Mouse (Mus musculus): ENCODE results near the gene Gapt. TPM values are rescaled to one million over a fixed set of nuclear protein-coding genes. Genes with fewer than 3 reads are reported as not detected.
"Not testable (repeated sequence)": the region's sequence is repeated elsewhere in the genome, so short reads cannot be mapped to it uniquely, and the experiment has no call there.

The Gapt gene
- polyA plus RNA-seq, 1 experiment from 2014 or later, result not detected

GRCm38 (mm10) chr13:110392631-110393030 is 35.6 kb upstream of the Gapt start:
- no peak for ATAC-seq (replicated peaks)
- Histone ChIP-seq H3K4me2 (replicated peaks) (no peak overlapping the region), H3K27me3 (no peaks in the 10 kb centered on the region), H3K36me3 (peaks cover 1% of the 10 kb centered on the region), H3K27ac (replicated peaks) (no peak overlapping the region), H3K9ac (replicated peaks) (no peak overlapping the region), H3K4me3 (no peak overlapping the region), H3K4me1 (peaks cover 7% of the 10 kb centered on the region), H3K9me3 (0 out of 2 replicates have a peak, but pooled peaks cover 9% of the 10 kb centered on the region)
- WGBS, result 49% methylated on average over 3 of the region's 3 CpGs

- Histone ChIP-seq H3K4me2 (replicated peaks) (no peak overlapping the region), H3K4me1 (peaks cover 6% of the 10 kb centered on the region), H3K27me3 (no peaks in the 10 kb centered on the region), H3K36me3 (no peaks in the 10 kb centered on the region), H3K9ac (replicated peaks) (no peak overlapping the region), H3K4me3 (no peak overlapping the region), H3K27ac (replicated peaks) (no peak overlapping the region), H3K9me3 (0 out of 2 replicates have a peak, but pooled peaks cover 9% of the 10 kb centered on the region)
- ATAC-seq (replicated peaks), result no peak
- 20% methylated on average over 8 of the region's 8 CpGs for WGBS
Measured at GRCm38 (mm10) chr13:110392210-110392609, 35.2 kb upstream of the Gapt start.

- H3K4me1 ChIP-seq, result no peaks in the 10 kb centered on the region
- H3K36me3 ChIP-seq, result no peaks in the 10 kb centered on the region
- 72% methylated on average over 6 of the region's 6 CpGs for WGBS
- H3K27ac ChIP-seq (replicated peaks), result no peak overlapping the region
- H3K4me2 ChIP-seq (replicated peaks), result no peak overlapping the region
- H3K27me3 ChIP-seq, result no peaks in the 10 kb centered on the region
- ATAC-seq (replicated peaks), result no peak
- 0 out of 2 replicates have a peak, but pooled peaks cover 9% of the 10 kb centered on the region for H3K9me3 ChIP-seq
- no peak overlapping the region for H3K4me3 ChIP-seq
- H3K9ac ChIP-seq (replicated peaks), result no peak overlapping the region
Measured at GRCm38 (mm10) chr13:110384514-110384913, 27.5 kb upstream of the Gapt start.

GRCm38 (mm10) chr13:110382447-110382901 is 25.5 kb upstream of the Gapt start:
- Histone ChIP-seq H3K27me3 (no peaks in the 10 kb centered on the region), H3K36me3 (no peaks in the 10 kb centered on the region), H3K9ac (replicated peaks) (no peak overlapping the region), H3K9me3 (no peaks in the 10 kb centered on the region), H3K4me3 (no peak overlapping the region), H3K4me2 (replicated peaks) (no peak overlapping the region), H3K27ac (replicated peaks) (no peak overlapping the region), H3K4me1 (no peaks in the 10 kb centered on the region)
- WGBS, result 18% methylated on average over 5 of the region's 5 CpGs
- peak; percentile 71; the same call in 1 of the 2 replicates for ATAC-seq (replicated peaks)

GRCm38 (mm10) chr13:110369673-110370072 is 12.7 kb upstream of the Gapt start:
- Histone ChIP-seq H3K27me3 (no peaks in the 10 kb centered on the region), H3K27ac (replicated peaks) (no peak overlapping the region), H3K4me2 (replicated peaks) (no peak overlapping the region), H3K4me1 (no peaks in the 10 kb centered on the region), H3K9ac (replicated peaks) (no peak overlapping the region), H3K9me3 (no peaks in the 10 kb centered on the region), H3K36me3 (no peaks in the 10 kb centered on the region), H3K4me3 (no peak overlapping the region)
- ATAC-seq (replicated peaks), result 0 out of 2 replicates have a peak, but pooled peaks have one; percentile 9
- 100% methylated on average over 1 of the region's 1 CpGs for WGBS

GRCm38 (mm10) chr13:110368556-110369040 is 11.6 kb upstream of the Gapt start:
- not testable (repeated sequence) for H3K27ac ChIP-seq (replicated peaks); H3K36me3 ChIP-seq; H3K27me3 ChIP-seq; H3K4me3 ChIP-seq; H3K9me3 ChIP-seq; H3K9ac ChIP-seq (replicated peaks); H3K4me1 ChIP-seq; H3K4me2 ChIP-seq (replicated peaks)
- ATAC-seq (replicated peaks), result peak; percentile 75
- WGBS, result 58% methylated on average over 6 of the region's 6 CpGs

GRCm38 (mm10) chr13:110367961-110368555 is 11.1 kb upstream of the Gapt start:
- peak; percentile 46; the same call in 1 of the 2 replicates for ATAC-seq (replicated peaks)

GRCm38 (mm10) chr13:110366477-110366876 is 9.5 kb upstream of the Gapt start:
- H3K27me3 ChIP-seq, result no peaks in the 10 kb centered on the region
- no peak overlapping the region for H3K4me2 ChIP-seq (replicated peaks)
- H3K36me3 ChIP-seq, result no peaks in the 10 kb centered on the region
- H3K9me3 ChIP-seq, result no peaks in the 10 kb centered on the region
- no peak overlapping the region for H3K4me3 ChIP-seq
- no peak overlapping the region for H3K27ac ChIP-seq (replicated peaks)
- H3K4me1 ChIP-seq, result no peaks in the 10 kb centered on the region
- no peak overlapping the region for H3K9ac ChIP-seq (replicated peaks)
- 94% methylated on average over 3 of the region's 3 CpGs for WGBS
- ATAC-seq (replicated peaks), result no peak

More at GRCm38 (mm10) chr13:110367961-110368555, 11.1 kb upstream of the Gapt start:
- H3K4me1 ChIP-seq, result no peaks in the 10 kb centered on the region
- H3K4me3 ChIP-seq, result no peak overlapping the region
- no peak overlapping the region for H3K4me2 ChIP-seq (replicated peaks)
- no peak overlapping the region for H3K9ac ChIP-seq (replicated peaks)
- 94% methylated on average over 3 of the region's 3 CpGs for WGBS
- H3K27ac ChIP-seq (replicated peaks), result no peak overlapping the region
- no peaks in the 10 kb centered on the region for H3K36me3 ChIP-seq
- no peaks in the 10 kb centered on the region for H3K27me3 ChIP-seq
- H3K9me3 ChIP-seq, result no peaks in the 10 kb centered on the region

GRCm38 (mm10) chr13:110363722-110364121 is 6.7 kb upstream of the Gapt start:
- H3K27ac ChIP-seq (replicated peaks), result no peak overlapping the region
- H3K4me2 ChIP-seq (replicated peaks), result no peak overlapping the region
- no peaks in the 10 kb centered on the region for H3K4me1 ChIP-seq
- ATAC-seq (replicated peaks), result no peak
- H3K9ac ChIP-seq (replicated peaks), result no peak overlapping the region
- H3K27me3 ChIP-seq, result no peaks in the 10 kb centered on the region
- H3K4me3 ChIP-seq, result no peak overlapping the region
- H3K9me3 ChIP-seq, result no peaks in the 10 kb centered on the region
- H3K36me3 ChIP-seq, result no peaks in the 10 kb centered on the region
- 85% methylated on average over 6 of the region's 6 CpGs for WGBS

GRCm38 (mm10) chr13:110351051-110351450 is 5.9 kb downstream of the Gapt start:
- H3K4me3 ChIP-seq, result no peak overlapping the region
- no peaks in the 10 kb centered on the region for H3K36me3 ChIP-seq
- whole genome bisulfite sequencing, result 87% methylated on average over 6 of the region's 6 CpGs
- no peaks in the 10 kb centered on the region for H3K27me3 ChIP-seq
- ATAC-seq (replicated peaks), result no peak
- no peak overlapping the region for H3K9ac ChIP-seq (replicated peaks)
- no peak overlapping the region for H3K27ac ChIP-seq (replicated peaks)
- H3K9me3 ChIP-seq, result no peaks in the 10 kb centered on the region
- no peaks in the 10 kb centered on the region for H3K4me1 ChIP-seq
- no peak overlapping the region for H3K4me2 ChIP-seq (replicated peaks)

- Histone ChIP-seq H3K9me3 (no peaks in the 10 kb centered on the region), H3K4me3 (no peak overlapping the region), H3K27ac (replicated peaks) (no peak overlapping the region), H3K4me1 (peaks cover 4% of the 10 kb centered on the region; the same call in 1 of the 2 replicates), H3K36me3 (no peaks in the 10 kb centered on the region), H3K4me2 (replicated peaks) (no peak overlapping the region), H3K9ac (replicated peaks) (no peak overlapping the region), H3K27me3 (no peaks in the 10 kb centered on the region)
- ATAC-seq (replicated peaks), result no peak; the same call in 1 of the 2 replicates
- 25% methylated on average over 7 of the region's 7 CpGs for WGBS
Measured at GRCm38 (mm10) chr13:110346707-110347106, 10.3 kb downstream of the Gapt start.

- no peak; the same call in 1 of the 2 replicates for ATAC-seq (replicated peaks)
- H3K27ac ChIP-seq (replicated peaks), result no peak overlapping the region
- H3K4me1 ChIP-seq, result peaks cover 4% of the 10 kb centered on the region; the same call in 1 of the 2 replicates
- no peaks in the 10 kb centered on the region for H3K27me3 ChIP-seq
- H3K9me3 ChIP-seq, result no peaks in the 10 kb centered on the region
- H3K36me3 ChIP-seq, result no peaks in the 10 kb centered on the region
- WGBS, result 12% methylated on average over 6 of the region's 6 CpGs
- H3K4me2 ChIP-seq (replicated peaks), result no peak overlapping the region
- H3K4me3 ChIP-seq, result no peak overlapping the region
- H3K9ac ChIP-seq (replicated peaks), result no peak overlapping the region
Measured at GRCm38 (mm10) chr13:110342602-110343001, 14.4 kb downstream of the Gapt start.
